Mouse (Mus musculus) ES-E14 (cell line): Measurements from ENCODE around the gene Tmed9.

Experiments
- CHD2 ChIP-seq: IDR thresholded peaks from 2 replicates; pipeline ENCODE4 v1.6.1; 2014; ENCODE audit warnings: mild to moderate bottlenecking, low read depth, low read length, inconsistent platforms
- HCFC1 ChIP-seq: IDR thresholded peaks from 2 replicates; pipeline ENCODE4 v1.6.1; 2012; ENCODE audit warnings: low read length, inconsistent platforms, borderline replicate concordance; ENCODE audit not compliant: insufficient read depth
- MAFK ChIP-seq: IDR thresholded peaks from 2 replicates; pipeline ENCODE4 v1.6.1; 2014; ENCODE audit warnings: mild to moderate bottlenecking, low read depth, low read length, inconsistent platforms; ENCODE audit not compliant: insufficient read depth
- ZC3H11A ChIP-seq: IDR thresholded peaks from 2 replicates; pipeline ENCODE4 v1.6.1; 2012; ENCODE audit warnings: low read depth, mild to moderate bottlenecking, inconsistent platforms, low read length, borderline replicate concordance
- ZNF384 ChIP-seq: IDR thresholded peaks from 2 replicates; pipeline ENCODE4 v1.6.1; 2012; ENCODE audit warnings: low read depth, low read length, inconsistent platforms

- TF ChIP-seq MAFK (no peak), HCFC1 (no peak; the same call in 1 of the 2 replicates), ZNF384 (no peak), CHD2 (no peak), ZC3H11A (no peak)
Measured at GRCm38 (mm10) chr13:55635146-55635571, 61.6 kb downstream of the Tmed9 start.
